Mouse (Mus musculus) heart, postnatal 0 days (tissue): ENCODE measurements at regions not wholly inside any gene's neighbourhood (a gene's known extent, or its start where the extent isn't known, plus 50 kb on each side); places are given as distances from the start of the nearest gene placed in this dataset.

ENCODE experiments used
- CTCF ChIP-seq: IDR thresholded peaks from 2 replicates; pipeline ENCODE4 v1.5.1; 2016; ENCODE audit warnings: antibody characterized with exemption, control low read depth, low read depth
- EP300 ChIP-seq: IDR thresholded peaks from 2 replicates; pipeline ENCODE4 v1.6.1; 2016; ENCODE audit warnings: antibody characterized with exemption, low read depth

- TF ChIP-seq CTCF (no peak), EP300 (no peak)
Observed at GRCm38 (mm10) chr14:28735446-28735845, 230.9 kb downstream of the Wnt5a start.
